Mouse (Mus musculus) kidney, adult 11 months (tissue): ENCODE data around the gene Plekha7.

Experiments
- DNase-seq: peaks from one replicate; pipeline ENCODE4 v3.0.0; 2022

Gene Plekha7

GRCm38 (mm10) chr7:116182451-116182850, 125.7 kb downstream of the Plekha7 start:
- DNase-seq, result no peak

- no peak for DNase-seq
Measured at GRCm38 (mm10) chr7:116181444-116181946, 126.7 kb downstream of the Plekha7 start.

GRCm38 (mm10) chr7:116178916-116179315, 129.3 kb downstream of the Plekha7 start:
- DNase-seq, result peak; percentile 82

- no peak for DNase-seq
Measured at GRCm38 (mm10) chr7:116172774-116173173, 135.4 kb downstream of the Plekha7 start.

DNA sequence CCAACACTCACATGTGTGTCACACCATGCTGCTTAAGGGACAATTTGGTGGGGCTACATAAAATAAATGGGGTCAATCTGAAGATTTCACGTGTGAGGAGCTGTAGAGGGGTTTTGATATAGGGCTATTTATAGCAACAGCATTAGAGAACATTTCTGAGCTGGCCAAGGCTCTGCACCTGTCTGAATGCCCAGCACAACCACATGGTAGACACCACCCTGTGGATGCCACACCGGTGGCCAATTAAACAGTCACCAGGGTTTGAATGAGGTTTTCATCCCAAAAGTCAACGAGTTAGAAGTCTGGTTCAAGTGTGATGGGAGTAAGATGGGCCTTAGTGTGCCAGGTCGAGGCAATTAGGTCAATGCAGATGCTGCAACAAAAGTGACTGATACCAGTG, 138.8 kb downstream of the Plekha7 start:
- no peak for DNase-seq

DNA sequence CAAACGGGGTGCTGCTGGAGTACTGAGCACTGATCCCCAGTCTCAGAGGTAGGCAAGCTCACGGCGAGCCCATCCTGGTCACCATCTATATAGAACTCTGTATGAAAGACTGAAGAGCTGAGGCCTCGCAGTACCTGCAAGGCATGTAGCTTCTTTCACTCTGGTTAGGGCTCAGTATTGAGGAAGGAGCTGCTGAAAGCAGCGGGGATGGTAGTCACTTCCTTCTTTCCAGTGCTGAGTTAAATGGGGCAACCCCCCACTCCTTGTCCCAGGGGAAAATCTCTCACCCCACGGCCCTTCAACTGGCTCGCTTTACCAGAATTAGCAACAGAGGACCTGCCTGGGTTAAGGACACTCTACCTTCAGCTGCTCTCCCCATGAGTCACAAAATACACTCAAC, 140.0 kb downstream of the Plekha7 start:
- DNase-seq, result no peak

GRCm38 (mm10) chr7:116164232-116164631, 143.9 kb downstream of the Plekha7 start:
- DNase-seq, result no peak

- DNase-seq, result no peak
Measured at GRCm38 (mm10) chr7:116161544-116161943, 146.6 kb downstream of the Plekha7 start.

- no peak for DNase-seq
Measured at GRCm38 (mm10) chr7:116156894-116157143, 151.4 kb downstream of the Plekha7 start.

- no peak for DNase-seq
Measured at GRCm38 (mm10) chr7:116156072-116156893, 151.9 kb downstream of the Plekha7 start.

DNA sequence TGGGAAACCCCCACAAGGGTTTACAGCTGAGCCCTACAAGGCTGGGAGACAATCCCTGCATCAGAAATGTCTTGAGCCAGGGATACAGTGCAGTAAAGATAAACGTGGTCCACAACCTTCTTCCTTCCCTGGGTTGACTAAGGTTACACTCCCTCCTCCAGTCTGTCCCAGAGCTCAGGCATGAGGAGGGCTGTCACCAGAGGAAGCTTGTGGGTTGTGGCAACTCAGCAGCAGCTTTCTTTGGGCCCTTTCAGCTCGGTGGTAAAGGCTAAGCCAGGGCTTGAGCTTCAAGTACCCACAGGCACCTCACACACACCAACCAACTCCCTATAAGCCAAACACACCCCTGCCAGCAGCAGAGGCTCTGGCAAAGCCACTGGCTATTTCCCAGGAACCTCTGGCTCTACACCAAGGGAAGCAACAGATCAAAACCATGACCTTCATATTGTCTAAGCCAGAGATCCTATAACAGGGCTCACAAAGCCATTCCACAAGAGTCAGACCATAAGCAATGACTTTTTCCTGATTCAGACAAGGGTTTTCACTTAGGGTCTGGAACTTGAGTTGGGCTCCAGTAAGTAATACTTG, 154.3 kb downstream of the Plekha7 start:
- no peak for DNase-seq

DNA sequence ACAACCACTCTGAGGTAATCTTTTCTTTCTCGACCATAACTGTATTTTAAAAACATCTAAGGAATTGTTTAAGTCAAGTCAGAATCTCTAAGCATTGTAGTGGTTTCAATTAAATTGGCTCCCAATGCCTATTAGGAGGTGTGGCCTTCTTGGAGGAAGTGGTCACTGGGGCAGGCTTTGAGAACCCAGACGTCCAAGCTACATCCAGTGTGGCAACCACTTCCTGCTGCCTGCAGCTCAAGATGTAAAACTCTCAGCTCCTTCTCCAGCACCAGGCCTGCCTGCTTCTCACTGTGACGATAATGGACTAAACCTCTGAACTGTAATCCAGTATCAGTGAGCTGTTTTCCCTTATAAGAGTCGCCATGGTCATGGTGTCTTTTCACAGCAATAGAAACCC, 158.6 kb downstream of the Plekha7 start:
- no peak for DNase-seq

DNA sequence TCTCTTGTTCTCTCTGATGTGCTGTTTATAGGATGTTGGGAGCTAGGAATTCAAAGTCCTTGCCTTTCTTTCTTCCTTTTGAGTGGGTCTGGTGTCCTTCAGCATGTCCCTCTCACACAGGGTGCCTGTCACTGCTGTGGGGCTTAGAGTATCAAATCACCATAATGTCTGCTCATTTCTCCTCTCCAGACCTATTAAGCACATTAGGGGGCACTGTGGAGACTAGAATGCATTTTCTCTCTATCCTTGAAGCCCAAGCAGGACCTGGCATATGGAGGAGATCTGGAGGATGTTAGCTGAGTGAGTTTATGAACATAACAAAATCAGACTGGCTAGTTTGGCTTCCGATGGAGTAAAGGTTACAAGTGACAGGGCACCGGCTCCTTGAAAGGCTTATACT, 161.1 kb downstream of the Plekha7 start:
- no peak for DNase-seq

DNA sequence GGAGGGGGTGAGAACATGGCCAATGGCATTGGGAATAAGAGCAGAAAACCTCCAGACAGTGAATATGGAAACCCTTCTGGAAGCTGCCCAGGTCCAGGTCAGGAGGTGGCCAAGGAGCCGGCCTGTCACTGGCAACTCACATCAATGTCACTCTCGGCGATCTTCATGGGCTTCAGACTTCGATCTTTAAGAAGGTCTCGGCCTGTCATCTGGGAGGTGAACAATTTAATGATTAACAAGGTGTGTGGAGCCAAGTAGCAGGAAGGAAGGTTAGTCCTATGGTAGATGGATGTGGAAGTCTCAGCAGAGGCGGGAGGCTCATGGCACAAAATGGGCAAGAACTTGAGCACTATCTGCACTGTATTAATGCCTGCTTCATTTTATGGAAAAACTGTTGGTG, 163.1 kb downstream of the Plekha7 start:
- peak; percentile 66 for DNase-seq

DNA sequence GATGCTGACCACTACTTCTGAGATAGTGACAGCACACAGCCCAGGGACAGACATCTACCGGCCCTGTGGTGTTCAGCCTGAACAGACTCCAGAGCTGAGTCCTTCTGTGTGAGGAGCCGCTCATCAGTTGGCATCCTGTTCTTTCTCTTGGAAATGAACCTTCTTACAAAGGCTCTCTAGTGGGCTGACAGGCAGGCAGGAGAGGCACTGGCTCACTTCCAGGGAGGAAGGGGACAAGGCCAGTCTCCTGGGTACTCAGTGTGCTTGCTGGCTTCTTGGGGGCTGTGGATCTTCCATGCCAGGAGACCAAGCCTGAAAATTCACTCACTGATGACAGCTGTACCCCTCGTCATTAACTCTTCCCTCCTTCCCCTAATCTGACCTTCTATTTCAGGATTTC, 170.5 kb downstream of the Plekha7 start:
- DNase-seq, result no peak

GRCm38 (mm10) chr7:116137149-116137548, 171.0 kb downstream of the Plekha7 start:
- DNase-seq, result no peak

DNA sequence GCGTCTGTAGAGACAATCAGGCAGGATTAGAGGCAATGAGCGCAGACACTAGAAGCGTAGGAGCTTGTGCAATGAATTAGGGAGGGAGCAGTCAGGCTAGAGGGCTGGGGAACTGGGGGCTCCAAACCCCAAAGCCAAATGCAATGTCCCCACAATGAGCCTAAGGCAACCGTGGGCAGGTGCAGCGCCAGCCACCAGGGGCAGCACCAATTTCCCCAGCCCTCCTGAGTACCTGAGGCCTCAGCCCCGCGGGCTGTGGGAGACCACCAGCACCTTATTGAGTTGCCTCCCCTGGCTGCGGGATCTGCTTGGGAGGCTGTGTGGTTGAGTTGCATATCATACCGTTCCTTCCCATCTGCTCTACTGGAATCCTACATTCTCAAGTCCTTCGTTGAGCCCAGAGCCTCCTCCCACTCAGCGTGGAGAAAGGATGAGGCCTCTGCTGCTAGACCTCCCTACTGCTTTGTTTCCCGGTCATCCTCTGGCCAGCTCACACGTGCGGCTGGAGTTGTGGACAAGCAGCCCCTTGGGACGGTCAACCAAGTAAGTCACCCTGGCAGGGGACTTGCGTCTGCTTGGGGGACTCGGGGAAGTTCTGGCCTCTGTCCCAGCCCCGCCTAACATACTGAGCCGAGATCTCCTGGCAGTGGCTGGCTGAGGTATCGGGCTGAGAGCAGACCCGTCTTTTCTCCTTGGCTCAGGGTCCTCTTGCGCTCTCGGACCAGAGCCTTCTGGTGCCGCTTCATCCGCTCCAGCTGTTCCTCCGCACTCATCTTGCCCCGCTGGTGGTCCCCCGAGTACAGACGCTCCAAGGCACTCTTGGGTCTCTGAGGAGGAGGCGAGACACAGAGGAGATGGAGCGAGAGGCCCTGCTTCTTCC, 173.5 kb downstream of the Plekha7 start:
- DNase-seq, result no peak

DNA sequence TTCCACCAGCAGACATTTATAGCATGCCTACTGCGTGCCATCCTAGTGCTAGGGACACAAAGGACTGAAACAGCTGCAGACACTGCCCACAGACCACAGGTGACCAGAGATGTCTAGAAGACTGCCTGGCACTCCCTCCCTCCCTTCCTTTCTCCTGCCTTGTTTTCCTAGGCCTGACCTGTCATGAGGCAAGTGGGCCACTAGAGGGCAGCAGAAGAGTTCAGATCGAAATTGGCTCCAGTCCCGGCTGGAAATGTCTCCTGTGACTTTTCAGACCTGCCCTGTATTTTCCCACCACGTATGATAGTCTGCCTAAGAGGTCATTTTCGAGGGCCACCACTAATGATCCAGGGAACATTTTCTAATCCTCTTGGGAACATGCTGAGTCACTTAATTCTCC, 176.1 kb downstream of the Plekha7 start:
- DNase-seq, result peak; percentile 77

GRCm38 (mm10) chr7:116131390-116131789, 176.8 kb downstream of the Plekha7 start:
- no peak for DNase-seq

- DNase-seq, result no peak
Measured at GRCm38 (mm10) chr7:116129374-116129773, 178.8 kb downstream of the Plekha7 start.

DNA sequence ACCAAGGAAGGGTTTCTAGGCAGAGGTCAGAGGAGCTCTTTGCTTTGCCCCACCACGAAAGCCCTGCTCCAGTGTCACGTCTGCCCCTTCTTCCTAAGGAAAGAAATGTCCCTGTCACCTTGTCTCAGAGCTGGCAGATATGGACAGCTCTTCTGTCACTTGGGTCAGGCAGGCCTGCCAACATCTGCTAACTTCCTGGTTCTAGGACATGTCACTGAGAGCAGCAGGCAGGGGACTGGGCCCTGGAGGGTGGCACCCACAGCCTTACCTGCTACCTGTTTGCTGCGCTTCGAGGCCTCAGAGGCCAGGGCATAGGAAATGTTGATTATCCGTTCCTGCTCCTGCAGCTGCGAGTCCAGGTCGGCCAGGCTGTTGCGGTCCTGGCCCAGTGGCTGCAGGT, 179.9 kb downstream of the Plekha7 start:
- DNase-seq, result no peak

- no peak for DNase-seq
Measured at GRCm38 (mm10) chr7:116127052-116127451, 181.1 kb downstream of the Plekha7 start.

- DNase-seq, result no peak
Measured at GRCm38 (mm10) chr7:116125671-116126070, 182.5 kb downstream of the Plekha7 start.

- no peak for DNase-seq
Measured at GRCm38 (mm10) chr7:116124057-116124456, 184.1 kb downstream of the Plekha7 start.
